Mouse (Mus musculus) heart, adult 2 months (tissue): ENCODE measurements around the gene Fgfr2. TPM values are rescaled to one million over a fixed set of nuclear protein-coding genes. Genes with fewer than 3 reads are reported as not detected.

Experiments used
- DNase-seq, 2 experiments: peaks; one replicate each; pipeline ENCODE4 v3.0.0; 2021
- H3K27ac ChIP-seq: fragments of 200-600 bp; 2 replicates; pipeline ENCODE4 v1.8.1; 2022
- H3K27me3 ChIP-seq: fragments of 200-500 bp; 2 replicates; pipeline ENCODE4 v1.6.1; 2012; ENCODE audit warnings: mild to moderate bottlenecking, low read length, inconsistent platforms, mixed read lengths; ENCODE audit not compliant: control insufficient read depth, insufficient read depth
- H3K36me3 ChIP-seq: fragments of 200-500 bp; 2 replicates; pipeline ENCODE4 v1.6.1; 2012; ENCODE audit warnings: low read length, inconsistent platforms; ENCODE audit not compliant: control insufficient read depth, insufficient read depth
- H3K4me1 ChIP-seq: fragments of 200-500 bp; 2 replicates; pipeline ENCODE4 v1.6.1; 2011; ENCODE audit warnings: low read length; ENCODE audit not compliant: control insufficient read depth, insufficient read depth
- H3K4me3 ChIP-seq: fragments of 200-600 bp; 2 replicates; pipeline ENCODE4 v1.8.1; 2022
- H3K79me2 ChIP-seq: fragments of 200-500 bp; replicated peaks from 2 replicates; pipeline ENCODE4 v1.6.1; 2012; ENCODE audit warnings: mild to moderate bottlenecking, inconsistent platforms, low read length, moderate library complexity, mixed read lengths; ENCODE audit not compliant: control insufficient read depth, insufficient read depth
- H3K9ac ChIP-seq: fragments of 200-500 bp; 2 replicates; pipeline ENCODE4 v1.6.1; 2012; ENCODE audit warnings: low read depth, mild to moderate bottlenecking, control low read depth, inconsistent platforms, low read length, mixed read lengths
- CTCF ChIP-seq: fragments of 200-600 bp; IDR thresholded peaks from 2 replicates; pipeline ENCODE4 v1.8.1; 2022; ENCODE audit warnings: antibody characterized with exemption, mild to moderate bottlenecking, moderate library complexity
- EP300 ChIP-seq: fragments of 200-500 bp; IDR thresholded peaks from 2 replicates; pipeline ENCODE4 v1.6.1; 2011; ENCODE audit warnings: low read depth, low read length, control low read depth; ENCODE audit not compliant: insufficient read depth
- POLR2A ChIP-seq: fragments of 200-500 bp; IDR thresholded peaks from 2 replicates; pipeline ENCODE4 v1.6.1; 2011; ENCODE audit warnings: mild to moderate bottlenecking, low read depth, low read length, control low read depth; ENCODE audit not compliant: insufficient read depth
- WGBS: fragments of 180-500 bp; shearing (Covaris S2); methylation state at CpG from one replicate; pipeline ENCODE4 v1.1.7; 2018; 5-methylcytosine and 5-hydroxymethylcytosine counted together
- intact Hi-C: fragments of 180-260 bp; cut with DNase I; formaldehyde crosslinking; loops from one replicate; pipeline ENCODE4 v1.15.1; 2025
- polyA plus RNA-seq: library from polyadenylated mRNA; depleted of rRNA; stranded (reverse); fragments of >200 nt; gene quantifications from 2 replicates; pipeline ENCODE4 v1.2.3, GENCODE M21; 2012
- total RNA-seq, 2 experiments: library from RNA; stranded (reverse); gene quantifications; 2 replicates each; pipeline ENCODE4 v1.2.3; 2021

The Fgfr2 gene
- total and polyA plus RNA-seq, 3 experiments, result 1.1 to 2.0 (median 1.3) TPM

DNA sequence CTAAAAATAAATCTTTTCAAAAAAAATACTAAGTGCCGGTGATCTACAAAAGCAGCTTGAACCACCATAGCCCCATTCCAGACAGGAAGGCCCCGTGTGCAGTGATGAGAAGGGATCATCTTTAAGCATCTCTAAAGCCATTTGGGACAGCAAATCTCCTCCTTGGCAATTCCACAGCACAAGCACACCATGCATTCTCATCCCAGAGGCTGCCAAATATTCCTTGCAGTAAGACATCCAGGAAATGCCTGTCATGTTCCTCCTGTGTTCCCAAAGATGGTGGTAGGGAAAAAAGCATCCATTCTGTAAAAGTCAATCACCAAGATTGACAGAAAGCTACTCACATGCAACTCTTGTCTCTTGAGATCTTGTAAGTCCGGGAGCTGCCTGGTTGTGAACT lies 853.5 kb downstream of the Fgfr2 start:
- intact Hi-C loops, result no loop called here
- H3K79me2 ChIP-seq, result no peaks in the 10 kb centered on the region; the same call in 1 of the 2 replicates
- TF ChIP-seq CTCF (no peak), EP300 (no peak)
- no peak for DNase-seq
- no peak overlapping the region for H3K9ac ChIP-seq
- H3K27ac ChIP-seq, result no peak overlapping the region
- peaks cover 1% of the 10 kb centered on the region; the same call in 1 of the 2 replicates for H3K4me1 ChIP-seq
- no peak overlapping the region for H3K4me3 ChIP-seq
- no peaks in the 10 kb centered on the region for H3K36me3 ChIP-seq
- 81% methylated on average over 3 of the region's 3 CpGs for WGBS
- no peaks in the 10 kb centered on the region for H3K27me3 ChIP-seq

DNA sequence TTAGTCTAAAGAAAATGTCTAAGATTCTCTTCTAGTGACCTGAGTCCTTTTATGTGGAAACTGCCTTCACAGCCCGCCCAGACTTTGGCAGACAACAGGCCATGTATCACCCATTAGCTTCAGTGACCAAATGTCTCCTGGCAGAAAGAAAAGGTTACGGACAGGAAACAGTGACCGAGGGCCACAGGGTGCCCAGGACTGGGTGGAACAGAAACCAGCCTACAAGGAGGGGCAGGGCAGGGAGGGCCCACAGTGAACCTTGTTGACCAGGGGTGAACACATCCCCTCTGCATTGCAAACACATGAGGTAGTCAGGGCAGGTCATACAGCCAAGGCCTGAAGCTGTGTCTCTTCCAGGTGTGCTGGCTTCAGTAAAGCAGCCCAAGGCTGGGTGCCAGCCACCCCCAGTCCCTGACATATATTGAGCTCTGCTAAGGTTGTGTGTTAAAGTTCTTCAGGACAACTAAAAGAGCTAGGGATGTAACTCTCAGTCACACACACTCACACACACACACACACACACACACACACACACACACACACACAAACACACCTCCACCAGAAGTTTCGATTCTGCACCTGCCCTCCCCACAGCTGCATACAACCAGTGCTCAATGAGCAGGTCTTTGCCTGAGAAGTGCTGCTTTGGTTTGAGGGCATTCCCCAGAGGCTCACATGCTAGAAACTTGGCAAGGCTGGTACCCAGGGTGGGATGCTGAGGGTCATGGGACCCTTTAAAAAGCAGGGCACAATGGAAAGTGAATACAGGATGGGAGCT lies 855.2 kb downstream of the Fgfr2 start:
- WGBS, result 88% methylated on average over 4 of the region's 4 CpGs
- H3K79me2 ChIP-seq, result no peaks in the 10 kb centered on the region; the same call in 1 of the 2 replicates
- intact Hi-C loops, result no loop called here
- no peaks in the 10 kb centered on the region for H3K27me3 ChIP-seq
- H3K27ac ChIP-seq, result no peak overlapping the region
- no peak overlapping the region for H3K4me3 ChIP-seq
- DNase-seq, result no peak
- peaks cover 1% of the 10 kb centered on the region; the same call in 1 of the 2 replicates for H3K4me1 ChIP-seq
- TF ChIP-seq CTCF (no peak), POLR2A (no peak), EP300 (no peak)
- no peak overlapping the region for H3K9ac ChIP-seq
- H3K36me3 ChIP-seq, result no peaks in the 10 kb centered on the region

DNA sequence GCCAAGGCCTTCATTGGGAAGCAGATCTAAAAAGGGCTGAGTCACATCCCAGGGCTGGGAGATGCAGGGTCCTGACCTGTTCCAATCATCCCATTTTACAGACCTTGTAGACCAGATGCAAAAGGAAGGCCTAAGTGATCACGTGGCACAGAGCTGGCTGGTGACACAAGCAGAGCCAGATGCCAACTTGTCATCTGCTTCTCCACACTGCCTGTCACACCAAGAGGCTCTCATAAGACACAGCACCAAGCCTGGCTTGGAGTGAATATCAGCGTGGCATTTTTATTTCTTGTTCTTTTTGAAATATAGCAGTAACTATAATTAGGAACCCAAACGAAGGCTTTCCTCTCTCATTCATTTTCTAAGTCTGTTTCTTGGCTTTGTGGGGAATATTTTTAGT lies 858.4 kb downstream of the Fgfr2 start:
- Histone ChIP-seq H3K36me3 (no peaks in the 10 kb centered on the region), H3K27me3 (no peaks in the 10 kb centered on the region), H3K4me1 (peaks cover 1% of the 10 kb centered on the region; the same call in 1 of the 2 replicates), H3K9ac (no peak overlapping the region), H3K4me3 (no peak overlapping the region), H3K79me2 (no peaks in the 10 kb centered on the region; the same call in 1 of the 2 replicates), H3K27ac (no peak overlapping the region)
- 36% methylated on average over 3 of the region's 3 CpGs for WGBS
- DNase-seq, result no peak
- intact Hi-C loops, result no loop called here
- no peak for TF ChIP-seq EP300
- TF ChIP-seq CTCF, result no peak
- TF ChIP-seq POLR2A, result no peak

- H3K27ac ChIP-seq, result no peak overlapping the region
- no peak overlapping the region for H3K9ac ChIP-seq
- H3K27me3 ChIP-seq, result no peaks in the 10 kb centered on the region
- H3K4me3 ChIP-seq, result no peak overlapping the region
- no peaks in the 10 kb centered on the region for H3K79me2 ChIP-seq
- no peaks in the 10 kb centered on the region for H3K36me3 ChIP-seq
- TF ChIP-seq POLR2A, result no peak
- TF ChIP-seq CTCF, result no peak
- TF ChIP-seq EP300, result no peak
- DNase-seq, result no peak
- intact Hi-C loops, result no loop called here
- peaks cover 1% of the 10 kb centered on the region; the same call in 1 of the 2 replicates for H3K4me1 ChIP-seq
- WGBS, result 69% methylated on average over 6 of the region's 6 CpGs
These were observed 860.0 kb downstream of the Fgfr2 start for GRCm38 (mm10) chr7:132263186-132263585.

GRCm38 (mm10) chr7:132262696-132263095 lies 860.5 kb downstream of the Fgfr2 start:
- Histone ChIP-seq H3K4me1 (peaks cover 1% of the 10 kb centered on the region; the same call in 1 of the 2 replicates), H3K4me3 (no peak overlapping the region), H3K79me2 (no peaks in the 10 kb centered on the region), H3K27me3 (no peaks in the 10 kb centered on the region), H3K36me3 (no peaks in the 10 kb centered on the region), H3K9ac (no peak overlapping the region), H3K27ac (no peak overlapping the region)
- intact Hi-C loops, result no loop called here
- no peak for TF ChIP-seq CTCF
- TF ChIP-seq EP300, result no peak
- TF ChIP-seq POLR2A, result no peak
- no peak for DNase-seq
- 47% methylated on average over 6 of the region's 6 CpGs for WGBS

- Histone ChIP-seq H3K36me3 (no peaks in the 10 kb centered on the region), H3K9ac (no peak overlapping the region), H3K79me2 (no peaks in the 10 kb centered on the region), H3K27ac (no peak overlapping the region), H3K27me3 (no peaks in the 10 kb centered on the region), H3K4me1 (0 out of 2 replicates have a peak, but pooled peaks cover 1% of the 10 kb centered on the region), H3K4me3 (no peak overlapping the region)
- TF ChIP-seq EP300, result no peak
- no peak for DNase-seq
- intact Hi-C loops, result no loop called here
- 61% methylated on average over 3 of the region's 3 CpGs for WGBS
These were observed 861.3 kb downstream of the Fgfr2 start for GRCm38 (mm10) chr7:132261885-132262284.
